Mouse (Mus musculus) cerebellum, postnatal 36 days (tissue): ENCODE measurements around the gene Castor2.

Experiments used
- DNase-seq, 2 experiments: peaks; one replicate each; pipeline ENCODE4 v3.0.0; 2021 to 2022; ENCODE audit warnings: mixed read lengths in 2 of 2

Castor2 gene

GRCm38 (mm10) chr5:134168033-134168432 is 68.5 kb downstream of the Castor2 start:
- no peak for DNase-seq

GRCm38 (mm10) chr5:134169231-134169630 is 69.7 kb downstream of the Castor2 start:
- no peak for DNase-seq

GRCm38 (mm10) chr5:134170167-134170566 is 70.7 kb downstream of the Castor2 start:
- DNase-seq = no peak

- no peak for DNase-seq
Measured at GRCm38 (mm10) chr5:134173206-134173605, 73.7 kb downstream of the Castor2 start.

GRCm38 (mm10) chr5:134175696-134176095 is 76.2 kb downstream of the Castor2 start:
- DNase-seq = no peak

- peak; percentile 81 to 86 for DNase-seq
Measured at GRCm38 (mm10) chr5:134176169-134176881, 76.8 kb downstream of the Castor2 start, which contains the start of gene Rcc1l. TSS of gene Rcc1l (minus strand) at chr5:134176774.

GRCm38 (mm10) chr5:134178536-134178935 is 79.0 kb downstream of the Castor2 start:
- no peak for DNase-seq

- peak; percentile 78 to 86 for DNase-seq
Measured at GRCm38 (mm10) chr5:134179871-134180270, 80.4 kb downstream of the Castor2 start.

- no peak for DNase-seq
Measured at GRCm38 (mm10) chr5:134182172-134182571, 82.7 kb downstream of the Castor2 start.

GRCm38 (mm10) chr5:134182735-134183134 is 83.2 kb downstream of the Castor2 start:
- no peak for DNase-seq

GRCm38 (mm10) chr5:134183162-134183561 is 83.7 kb downstream of the Castor2 start:
- no peak for DNase-seq

GRCm38 (mm10) chr5:134183880-134184808 is 84.6 kb downstream of the Castor2 start, which contains the start of gene Gtf2ird2:
TSS of gene Gtf2ird2 (plus strand) at chr5:134184019.
- peak; percentile 99 to 100 for DNase-seq

- DNase-seq = no peak
Measured at GRCm38 (mm10) chr5:134186059-134186458, 86.5 kb downstream of the Castor2 start.

- peak; percentile 47 to 49 for DNase-seq
Measured at GRCm38 (mm10) chr5:134186961-134187731, 87.6 kb downstream of the Castor2 start.

GRCm38 (mm10) chr5:134188571-134188970 is 89.1 kb downstream of the Castor2 start:
- DNase-seq = no peak

GRCm38 (mm10) chr5:134193664-134194063 is 94.2 kb downstream of the Castor2 start:
- DNase-seq = no peak
